Mouse (Mus musculus): Measurements from ENCODE around the gene Sycp3.

Gene Sycp3

GRCm38 (mm10) chr10:88501886-88502765, 42.8 kb downstream of the Sycp3 start:
- peak; percentile 65 for DNase-seq

GRCm38 (mm10) chr10:88502919-88503318, 43.5 kb downstream of the Sycp3 start:
- DNase-seq, result no peak

GRCm38 (mm10) chr10:88503421-88504314, 44.3 kb downstream of the Sycp3 start, which contains the start of gene Chpt1:
Gene Chpt1, minus strand, starts transcription at chr10:88504073.
- peak; percentile 95 for DNase-seq

- DNase-seq, result peak; percentile 54
Measured at GRCm38 (mm10) chr10:88504481-88504880, 45.1 kb downstream of the Sycp3 start.

GRCm38 (mm10) chr10:88505256-88505655, 45.9 kb downstream of the Sycp3 start:
- no peak for DNase-seq

- DNase-seq, result peak; percentile 81
Measured at GRCm38 (mm10) chr10:88507691-88508143, 48.3 kb downstream of the Sycp3 start.

- DNase-seq, result peak; percentile 97
Measured at GRCm38 (mm10) chr10:88510503-88511271, 51.3 kb downstream of the Sycp3 start.

GRCm38 (mm10) chr10:88511355-88511754, 52.0 kb downstream of the Sycp3 start:
- DNase-seq, result peak; percentile 85

DNA sequence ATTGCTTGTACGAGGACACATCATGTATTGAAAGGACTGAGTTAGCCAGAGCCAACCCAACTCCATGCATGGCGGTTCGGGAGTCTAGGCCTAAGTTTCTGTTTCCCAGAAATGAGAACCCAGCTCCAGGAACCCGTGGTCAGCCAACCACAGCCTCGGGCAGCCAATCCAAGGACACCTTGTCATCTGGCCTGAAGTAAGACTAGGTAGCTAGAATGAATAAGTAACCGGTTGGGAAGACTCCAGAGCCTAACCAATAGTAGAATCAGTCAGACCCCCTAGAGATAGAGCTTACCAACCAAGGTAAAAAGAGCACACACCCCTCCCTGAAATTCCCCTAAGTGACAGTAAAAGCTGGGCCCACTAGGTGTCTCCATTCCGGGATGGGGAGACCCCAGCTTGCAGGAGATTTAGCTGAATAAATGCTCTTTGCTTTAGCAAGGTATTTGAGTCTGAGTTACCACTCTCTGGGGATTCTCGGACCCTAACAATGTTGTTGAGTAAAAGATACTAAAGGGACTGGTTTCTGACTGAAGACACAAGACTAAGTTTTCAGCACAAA, 54.3 kb downstream of the Sycp3 start:
- peak; percentile 93 for DNase-seq

- peak; percentile 95 for DNase-seq
Measured at GRCm38 (mm10) chr10:88514495-88514894, 55.1 kb downstream of the Sycp3 start.

DNA sequence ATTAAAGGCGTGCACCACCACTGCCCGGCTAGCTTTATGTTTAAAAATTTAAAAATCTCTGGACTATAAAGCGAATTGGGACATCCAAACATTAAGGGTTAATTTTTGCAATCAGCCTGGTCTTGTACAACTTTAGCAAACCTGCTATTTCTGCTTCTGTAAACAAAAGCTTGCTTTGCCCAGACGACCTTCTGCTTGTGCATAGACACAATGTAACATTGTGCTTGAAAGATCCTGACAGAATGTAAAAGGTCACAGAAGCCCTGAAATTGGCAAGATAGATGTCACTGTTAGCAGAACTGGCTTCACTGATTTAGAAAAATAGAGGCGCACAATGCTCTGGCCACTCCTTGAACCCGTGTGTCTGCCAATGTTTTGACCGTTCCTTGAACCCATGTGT, 55.7 kb downstream of the Sycp3 start:
- peak; percentile 20 for DNase-seq

- DNase-seq, result no peak
Measured at GRCm38 (mm10) chr10:88522795-88523194, 63.4 kb downstream of the Sycp3 start.
